8 mouse cellular contexts compared by ENCODE assay signal in the genomic region with DNA sequence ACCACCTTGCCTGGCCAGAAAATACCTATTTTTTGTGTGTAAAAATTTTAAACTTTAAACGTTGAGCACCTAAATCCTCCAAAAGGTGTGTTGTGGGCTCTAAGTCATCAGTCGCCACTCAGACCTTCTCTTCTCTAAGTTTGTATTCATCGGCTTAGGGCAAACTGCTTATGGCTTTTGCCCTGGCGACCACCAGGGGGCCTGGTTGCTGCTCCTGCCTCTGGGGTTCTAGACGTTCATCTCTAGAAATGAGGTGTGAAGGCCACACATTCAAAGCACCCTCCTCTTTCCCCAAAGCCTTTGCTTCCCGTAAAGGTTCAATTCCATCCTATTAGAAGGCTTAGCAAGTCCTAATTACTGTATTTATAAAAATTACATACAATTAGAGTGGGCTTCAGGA.
A peak's percentile ranks its signal among the peaks of the same experiment; 100 is the strongest.
DNase-seq lines count a peak whose midpoint lies in the region; ATAC-seq lines count a peak whose summit lies in the region.
"Had no signal": no experiment of that assay in that cellular context is flagged by ENCODE, and none has a peak within 500 bp of the region (broad histone marks: within the 10 kb centered on the region; RNA-seq: fewer than 3 reads in every experiment).

No protein-coding gene starts in this region.

- peak; percentile 48 for DNase-seq in kidney, postnatal 10 days
- DNase-seq in kidney, adult 9 months, result no peak
- peak; percentile 9 for DNase-seq in CD4-positive helper T cell, adult 2 months (ENCODE audit: low read depth, low spot score)
- DNase-seq in R1 (ENCODE audit: low read depth, low spot score), result peak; percentile 54
- no peak for DNase-seq in cerebellum, adult 11 months
- DNase-seq: adrenal gland, adult 8-10 months had no signal

- 0 out of 2 replicates have a peak, but pooled peaks have one; percentile 38 for ATAC-seq in megakaryocyte, adult 5-6 weeks (ENCODE audit: poor library complexity, severe bottlenecking)
- no peak for ATAC-seq in inflammation-experienced regulatory T-cells, adult 6 months

Comparison
In these comparisons a context has a peak if more than half of its experiments do, and no peak if none do; other contexts are left out.
1. DNase-seq: peak in kidney, postnatal 10 days (single experiment), CD4-positive helper T cell, adult 2 months (single experiment) and R1 (single experiment); none in kidney, adult 9 months (single experiment) and cerebellum, adult 11 months (single experiment).